Mouse (Mus musculus) CH12.LX (cell line): ENCODE measurements around the gene Hlcs. TPM values are rescaled to one million over a fixed set of nuclear protein-coding genes. Genes with fewer than 3 reads are reported as not detected.
A peak's percentile ranks its signal among the peaks of the same experiment; 100 is the strongest.

Experiments used
- DNase-seq: peaks from one replicate; pipeline ENCODE4 v3.0.0-alpha.2; 2013; ENCODE audit errors: extremely low read depth
- H3K27ac ChIP-seq: 2 replicates; pipeline ENCODE4 v1.5.1; 2012; ENCODE audit warnings: low read depth, mild to moderate bottlenecking, control low read depth, moderate library complexity; ENCODE audit not compliant: insufficient read depth
- H3K27me3 ChIP-seq: replicated peaks from 2 replicates; pipeline ENCODE3; 2012; ENCODE audit warnings: inconsistent platforms
- H3K36me3 ChIP-seq, 2 experiments: replicated peaks in 1 of 2; 2 replicates each; pipeline versions ENCODE3 to v1.6.1; 2012; ENCODE audit warnings: inconsistent platforms in 1 of 2, low read length in 1 of 2, mild to moderate bottlenecking in 1 of 2, mixed read lengths in 1 of 2, moderate library complexity in 1 of 2; ENCODE audit not compliant: control insufficient read depth in 1 of 2, insufficient read depth in 1 of 2
- H3K4me1 ChIP-seq, 2 experiments: 2 replicates each; pipeline ENCODE4 v1.6.1; 2012; ENCODE audit warnings: inconsistent platforms in 1 of 2, moderate library complexity in 1 of 2; ENCODE audit not compliant: insufficient read depth in 2 of 2, control insufficient read depth in 1 of 2
- H3K4me2 ChIP-seq: 2 replicates; pipeline ENCODE4 v1.6.1; 2012; ENCODE audit warnings: low read depth, mild to moderate bottlenecking, control low read depth; ENCODE audit not compliant: poor library complexity, insufficient read depth, severe bottlenecking
- H3K4me3 ChIP-seq, 3 experiments: fragments of 150-350 bp in 1 of 3; sonication (generic) in 1 of 3; replicated peaks in 1 of 3; 2 replicates each; pipeline versions ENCODE3 to v1.5.1; 2011 to 2012; ENCODE audit warnings: low read depth in 2 of 3, low read length in 2 of 3, mild to moderate bottlenecking in 2 of 3, moderate library complexity in 2 of 3, control low read depth in 1 of 3, improper control_type of control experiment in 1 of 3, inconsistent platforms in 1 of 3, mixed read lengths in 1 of 3; ENCODE audit not compliant: poor library complexity in 1 of 3
- H3K79me2 ChIP-seq: replicated peaks from 2 replicates; pipeline ENCODE4 v1.6.1; 2012; ENCODE audit warnings: mild to moderate bottlenecking, moderate library complexity; ENCODE audit not compliant: control insufficient read depth, poor library complexity, insufficient read depth, severe bottlenecking; ENCODE audit errors: extremely low read depth
- H3K9ac ChIP-seq: 2 replicates; pipeline ENCODE4 v1.6.1; 2012; ENCODE audit warnings: low read depth, mild to moderate bottlenecking, control low read depth, moderate library complexity; ENCODE audit not compliant: insufficient read depth
- H3K9me3 ChIP-seq: replicated peaks from 2 replicates; pipeline ENCODE3; 2012; ENCODE audit warnings: low read length, inconsistent platforms, mixed read lengths
- BHLHE40 ChIP-seq: IDR thresholded peaks from 2 replicates; pipeline ENCODE4 v1.6.1; 2011; ENCODE audit warnings: mild to moderate bottlenecking, low read depth, low read length, improper control_type of control experiment
- CHD1 ChIP-seq: IDR thresholded peaks from 2 replicates; pipeline ENCODE4 v1.6.1; 2012; ENCODE audit warnings: low read depth, low read length, improper control_type of control experiment, inconsistent platforms
- CHD2 ChIP-seq: IDR thresholded peaks from 2 replicates; pipeline ENCODE4 v1.6.1; 2011; ENCODE audit warnings: low read length, improper control_type of control experiment
- CTCF ChIP-seq, 2 experiments: IDR thresholded peaks in 1 of 2; conservative IDR thresholded peaks in 1 of 2; 2 replicates each; pipeline ENCODE4 v1.5.1; 2011 to 2012; ENCODE audit warnings: low read depth in 2 of 2, low read length in 2 of 2, improper control_type of control experiment in 1 of 2, inconsistent platforms in 1 of 2, mild to moderate bottlenecking in 1 of 2, moderate library complexity in 1 of 2
- E2F4 ChIP-seq: IDR thresholded peaks from 2 replicates; pipeline ENCODE4 v1.6.1; 2011; ENCODE audit warnings: low read depth, low read length, improper control_type of control experiment; ENCODE audit not compliant: insufficient replicate concordance
- ELF1 ChIP-seq: IDR thresholded peaks from 2 replicates; pipeline ENCODE4 v1.6.1; 2014; ENCODE audit warnings: low read depth, mild to moderate bottlenecking, inconsistent platforms, low read length, improper control_type of control experiment
- EP300 ChIP-seq: IDR thresholded peaks from 2 replicates; pipeline ENCODE4 v1.6.1; 2011; ENCODE audit warnings: low read length, improper control_type of control experiment
- ETS1 ChIP-seq: conservative IDR thresholded peaks from 2 replicates; pipeline ENCODE4 v1.6.1; 2012; ENCODE audit warnings: low read depth, mild to moderate bottlenecking, inconsistent platforms, low read length, improper control_type of control experiment, moderate library complexity
- HCFC1 ChIP-seq: IDR thresholded peaks from 2 replicates; pipeline ENCODE4 v1.6.1; 2012; ENCODE audit warnings: low read depth, mild to moderate bottlenecking, inconsistent platforms, low read length, improper control_type of control experiment
- IRF4 ChIP-seq: IDR thresholded peaks from 2 replicates; pipeline ENCODE4 v1.6.1; 2014; ENCODE audit warnings: low read depth, mild to moderate bottlenecking, inconsistent platforms, low read length, improper control_type of control experiment
- JUN ChIP-seq: IDR thresholded peaks from 2 replicates; pipeline ENCODE4 v1.6.1; 2011; ENCODE audit warnings: low read depth, mild to moderate bottlenecking, low read length, improper control_type of control experiment, moderate library complexity; ENCODE audit not compliant: insufficient read depth
- MAFK ChIP-seq: IDR thresholded peaks from 2 replicates; pipeline ENCODE4 v1.6.1; 2011; ENCODE audit warnings: low read length, improper control_type of control experiment; ENCODE audit not compliant: insufficient replicate concordance
- MAZ ChIP-seq: IDR thresholded peaks from 2 replicates; pipeline ENCODE4 v1.6.1; 2012; ENCODE audit warnings: low read depth, mild to moderate bottlenecking, inconsistent platforms, low read length, improper control_type of control experiment, moderate library complexity
- MEF2A ChIP-seq: IDR thresholded peaks from 2 replicates; pipeline ENCODE4 v1.6.1; 2014; ENCODE audit warnings: low read depth, mild to moderate bottlenecking, inconsistent platforms, low read length, improper control_type of control experiment, borderline replicate concordance
- MXI1 ChIP-seq: IDR thresholded peaks from 2 replicates; pipeline ENCODE4 v1.6.1; 2011; ENCODE audit warnings: mild to moderate bottlenecking, low read depth, low read length, improper control_type of control experiment
- MYC ChIP-seq: IDR thresholded peaks from 2 replicates; pipeline ENCODE4 v1.6.1; 2011; ENCODE audit warnings: low read depth, mild to moderate bottlenecking, improper control_type of control experiment, low read length
- NELFE ChIP-seq: IDR thresholded peaks from 2 replicates; pipeline ENCODE4 v1.6.1; 2011; ENCODE audit warnings: low read depth, low read length, improper control_type of control experiment
- RAD21 ChIP-seq: IDR thresholded peaks from 2 replicates; pipeline ENCODE4 v1.6.1; 2011; ENCODE audit warnings: low read depth, mild to moderate bottlenecking, low read length, improper control_type of control experiment, moderate library complexity
- SIN3A ChIP-seq: IDR thresholded peaks from 2 replicates; pipeline ENCODE4 v1.6.1; 2012; ENCODE audit warnings: low read length, improper control_type of control experiment, inconsistent platforms
- SMC3 ChIP-seq: IDR thresholded peaks from 2 replicates; pipeline ENCODE4 v1.6.1; 2011; ENCODE audit warnings: low read depth, low read length, improper control_type of control experiment
- USF1 ChIP-seq: IDR thresholded peaks from 2 replicates; pipeline ENCODE4 v1.6.1; 2014; ENCODE audit warnings: low read depth, mild to moderate bottlenecking, inconsistent platforms, low read length, improper control_type of control experiment
- USF2 ChIP-seq: conservative IDR thresholded peaks from 2 replicates; pipeline ENCODE4 v1.6.1; 2011; ENCODE audit warnings: low read depth, low read length, improper control_type of control experiment
- ZC3H11A ChIP-seq: IDR thresholded peaks from 2 replicates; pipeline ENCODE4 v1.6.1; 2012; ENCODE audit warnings: low read depth, mild to moderate bottlenecking, inconsistent platforms, low read length, improper control_type of control experiment
- ZMIZ1 ChIP-seq: IDR thresholded peaks from 2 replicates; pipeline ENCODE4 v1.6.1; 2012; ENCODE audit warnings: low read depth, mild to moderate bottlenecking, inconsistent platforms, low read length, improper control_type of control experiment
- ZNF384 ChIP-seq: IDR thresholded peaks from 2 replicates; pipeline ENCODE4 v1.6.1; 2012; ENCODE audit warnings: low read depth, low read length, improper control_type of control experiment, inconsistent platforms
- dilution Hi-C: fragments of 300-500 bp; cut with MboI; formaldehyde crosslinking; loops from 2 replicates; pipeline ENCODE4 v1.14.3; 2020; ENCODE audit warnings: low sequenced_read_pairs; ENCODE audit not compliant: extremely low pct_unique_long_range_greater_than_20kb, extremely low pct_ligation_motif_present
- in situ Hi-C: fragments of 300-500 bp; cut with MboI; formaldehyde crosslinking; loops from 3 replicates; pipeline ENCODE4 v1.14.3; 2019; ENCODE audit warnings: low sequenced_read_pairs, low pct_ligation_motif_present, low pct_unique_long_range_greater_than_20kb, mixed read lengths
- polyA plus RNA-seq: library from polyadenylated mRNA; unstranded; fragments of >175 nt; gene quantifications from 2 replicates; pipeline ENCODE4 v1.2.1, GENCODE M21; 2012; ENCODE audit warnings: low read depth; ENCODE audit not compliant: insufficient read length
- total RNA-seq, 2 experiments: library from RNA; depleted of rRNA; stranded (reverse); fragments of 300-350 nt in 1 of 2; fragments of >200 nt in 1 of 2; gene quantifications; 2 replicates each; pipeline ENCODE4 v1.2.3; 2012 to 2014

Gene Hlcs
- total and polyA plus RNA-seq, 3 experiments: 5.3 to 12.5 (median 9.4) TPM

DNA sequence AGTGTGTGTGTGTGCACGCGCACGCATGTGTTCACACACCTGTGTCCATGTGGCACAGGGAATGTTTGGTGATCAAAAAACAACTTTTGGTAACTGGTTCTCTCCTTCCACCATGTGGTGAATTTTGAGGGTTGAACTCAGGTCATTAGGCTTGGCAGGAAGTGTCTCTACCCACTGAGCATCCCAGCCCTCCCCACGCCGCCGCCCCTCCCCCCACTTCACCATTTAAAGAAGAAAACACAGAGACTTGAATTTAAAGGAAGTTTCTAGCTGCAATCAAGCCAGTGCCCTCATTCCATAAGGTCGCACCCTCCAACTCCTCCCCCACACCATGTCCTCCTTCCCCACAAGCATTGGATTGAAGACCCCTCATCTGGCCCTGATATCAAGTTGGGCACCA lies 74.2 kb downstream of the Hlcs start:
- no peaks in the 10 kb centered on the region for H3K79me2 ChIP-seq
- H3K36me3 ChIP-seq: peaks cover 0 to 16% of the 10 kb centered on the region in 2 experiments
- H3K27me3 ChIP-seq: no peaks in the 10 kb centered on the region
- DNase-seq: no peak
- H3K4me2 ChIP-seq: no peak overlapping the region
- H3K9me3 ChIP-seq: peaks cover 5% of the 10 kb centered on the region
- TF ChIP-seq MAZ (no peak), CHD2 (no peak), MYC (no peak), MAFK (no peak), MXI1 (no peak), CTCF (conservative IDR thresholded peaks at IDR 0.05 in 1 of 2, IDR thresholded peaks at IDR 0.05 in 1 of 2; ENCODE audit: low read depth in 2 of 2, low read length in 2 of 2) (no peak), ZMIZ1 (no peak), ZC3H11A (no peak), USF2 (no peak), CHD1 (no peak)
- no peak overlapping the region for H3K4me3 ChIP-seq
- H3K27ac ChIP-seq: no peak overlapping the region
- dilution Hi-C loops: no loop called here
- peaks cover 16 to 66% of the 10 kb centered on the region in 2 experiments for H3K4me1 ChIP-seq
- no peak overlapping the region for H3K9ac ChIP-seq
- in situ Hi-C loops: no loop called here

GRCm38 (mm10) chr16:94237130-94237484 lies 76.3 kb downstream of the Hlcs start:
- H3K27me3 ChIP-seq: no peaks in the 10 kb centered on the region
- H3K27ac ChIP-seq: no peak overlapping the region
- DNase-seq: no peak
- no peak overlapping the region for H3K4me3 ChIP-seq
- 0 out of 2 replicates have a peak overlapping the region, but pooled peaks have one; percentile 18 for H3K4me2 ChIP-seq
- in situ Hi-C loops (no loop called here), dilution Hi-C loops (no loop called here)
- peaks cover 12% of the 10 kb centered on the region for H3K9me3 ChIP-seq
- TF ChIP-seq E2F4: no peak
- no peak for TF ChIP-seq IRF4
- TF ChIP-seq EP300: no peak
- no peak for TF ChIP-seq BHLHE40
- TF ChIP-seq SIN3A: no peak
- no peak for TF ChIP-seq ELF1
- TF ChIP-seq ZNF384: no peak
- no peak for TF ChIP-seq NELFE
- TF ChIP-seq JUN: no peak
- TF ChIP-seq RAD21: no peak
- TF ChIP-seq ETS1: no peak
- no peak for TF ChIP-seq MEF2A
- TF ChIP-seq ZC3H11A: no peak
- no peak for TF ChIP-seq HCFC1
- TF ChIP-seq USF1: no peak
- TF ChIP-seq CHD2: no peak
- TF ChIP-seq SMC3: no peak
- peaks cover 16 to 67% of the 10 kb centered on the region in 2 experiments for H3K4me1 ChIP-seq
- H3K79me2 ChIP-seq: no peaks in the 10 kb centered on the region
- H3K9ac ChIP-seq: no peak overlapping the region
- peaks cover 3 to 18% of the 10 kb centered on the region in 2 experiments for H3K36me3 ChIP-seq
